24 mouse cellular contexts compared by ENCODE assay signal in the genomic region with DNA sequence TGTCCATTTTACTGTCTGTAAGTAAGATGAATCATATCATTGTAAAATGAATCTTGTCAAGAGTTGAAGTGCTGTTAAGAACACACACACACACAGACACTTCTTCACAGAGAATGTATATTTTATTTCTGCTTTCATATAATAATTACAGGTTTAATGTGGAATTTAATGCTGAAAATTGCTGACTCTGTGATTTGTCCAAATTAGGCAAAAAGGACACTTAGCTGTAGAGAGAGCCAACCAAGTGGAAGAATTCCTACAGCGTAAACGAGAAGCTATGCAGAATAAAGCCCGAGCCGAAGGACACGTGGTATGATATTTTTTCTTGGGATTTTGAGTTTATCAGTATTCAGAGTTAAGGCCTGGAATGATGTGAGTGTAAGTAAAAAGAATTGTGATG.
"Had no signal": no experiment of that assay in that cellular context is flagged by ENCODE, and none has a peak within 500 bp of the region (broad histone marks: within the 10 kb centered on the region; RNA-seq: fewer than 3 reads in every experiment).

No protein-coding gene starts in this region.

- H3K36me3 ChIP-seq: embryonic facial prominence, embryonic 12.5 days had no signal

- H3K4me1 ChIP-seq: embryonic facial prominence, embryonic 10.5 days; embryonic facial prominence, embryonic 12.5 days; embryonic facial prominence, embryonic 15.5 days; forebrain, embryonic 15.5 days had no signal

- H3K27ac ChIP-seq: embryonic facial prominence, embryonic 10.5 days; embryonic facial prominence, embryonic 12.5 days; embryonic facial prominence, embryonic 13.5 days; embryonic facial prominence, embryonic 15.5 days; forebrain, embryonic 10.5 days; forebrain, embryonic 12.5 days; forebrain, embryonic 13.5 days; forebrain, embryonic 15.5 days; gastrocnemius, adult 2 months; heart, adult 2 months had no signal

- H3K9me3 ChIP-seq: embryonic facial prominence, embryonic 10.5 days; embryonic facial prominence, embryonic 12.5 days; embryonic facial prominence, embryonic 13.5 days; embryonic facial prominence, embryonic 15.5 days; forebrain, embryonic 10.5 days; forebrain, embryonic 12.5 days; forebrain, embryonic 13.5 days; forebrain, embryonic 15.5 days had no signal

- H3K9ac ChIP-seq: embryonic facial prominence, embryonic 12.5 days; embryonic facial prominence, embryonic 13.5 days; embryonic facial prominence, embryonic 15.5 days; forebrain, embryonic 12.5 days; forebrain, embryonic 13.5 days; forebrain, embryonic 15.5 days; forebrain, postnatal 0 days had no signal

- DNase-seq: cerebellum, adult 9-11 months; cerebellum, postnatal 10 days; cerebellum, postnatal 14 days; cerebellum, postnatal 25 days; cerebellum, postnatal 36 days; embryo, embryonic 11 days; forebrain, postnatal 0 days; gastrocnemius, adult 2 months; gastrocnemius, postnatal 10 days; gastrocnemius, postnatal 14 days; gastrocnemius, postnatal 25 days; gastrocnemius, postnatal 36 days; heart, adult 11 months; heart, adult 18-20 months; heart, adult 2 months had no signal

- H3K4me2 ChIP-seq: embryonic facial prominence, embryonic 12.5 days; embryonic facial prominence, embryonic 13.5 days; embryonic facial prominence, embryonic 15.5 days; forebrain, embryonic 12.5 days; forebrain, embryonic 13.5 days; forebrain, embryonic 15.5 days had no signal

- H3K27me3 ChIP-seq: embryonic facial prominence, embryonic 12.5 days; embryonic facial prominence, embryonic 13.5 days; embryonic facial prominence, embryonic 15.5 days; forebrain, embryonic 12.5 days; forebrain, embryonic 13.5 days; forebrain, embryonic 15.5 days had no signal

- H3K4me3 ChIP-seq: embryonic facial prominence, embryonic 10.5 days; embryonic facial prominence, embryonic 12.5 days; embryonic facial prominence, embryonic 13.5 days; embryonic facial prominence, embryonic 15.5 days; erythroblast, embryonic 14.5 days; forebrain, embryonic 10.5 days; forebrain, embryonic 12.5 days; forebrain, embryonic 13.5 days; forebrain, embryonic 15.5 days; gastrocnemius, adult 2 months; heart, adult 2 months had no signal
